Mouse (Mus musculus): Measurements from ENCODE around the gene Mrpl33. TPM values are rescaled to one million over a fixed set of nuclear protein-coding genes. Genes with fewer than 3 reads are reported as not detected.

The Mrpl33 gene
- polyA plus RNA-seq, 1 experiment from 2014 or later, result 326 TPM

DNA sequence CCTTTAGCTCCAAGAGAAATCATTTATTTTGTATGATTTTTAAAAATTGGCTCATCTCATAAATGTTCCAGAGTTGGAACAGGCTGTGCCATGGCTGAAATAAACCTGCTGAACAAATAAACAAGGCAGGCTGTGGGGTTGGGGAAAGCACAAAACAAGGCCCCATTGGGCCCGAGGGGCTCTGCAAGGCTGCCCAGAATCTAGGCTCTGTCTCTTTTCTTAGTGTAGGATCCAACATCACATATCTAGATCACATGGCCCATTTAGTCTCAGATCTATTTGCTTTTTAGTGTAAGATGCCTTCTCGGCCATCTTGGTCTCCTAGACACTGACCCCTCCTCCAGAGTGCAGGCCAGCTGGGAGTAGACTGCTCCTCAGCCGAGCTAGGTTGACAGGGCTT, 30.3 kb upstream of the Mrpl33 start:
- peaks cover 12% of the 10 kb centered on the region for H3K4me1 ChIP-seq (ENCODE audit: control insufficient read depth, insufficient read depth, low read length)
- 57% methylated on average over 3 of the region's 3 CpGs for WGBS
- no peaks in the 10 kb centered on the region for H3K27me3 ChIP-seq (ENCODE audit: control insufficient read depth, insufficient read depth, low read length)
- no peaks in the 10 kb centered on the region for H3K9me3 ChIP-seq (ENCODE audit: control insufficient read depth, low read depth, low read length)
- no peak overlapping the region for H3K9ac ChIP-seq (replicated peaks; ENCODE audit: low read depth, low read length)
- no peak for ATAC-seq (ENCODE audit: insufficient number of reproducible peaks, insufficient read depth, low FRiP score, low read depth)
- no peak overlapping the region for H3K4me2 ChIP-seq (replicated peaks; ENCODE audit: low read depth, low read length)
- H3K36me3 ChIP-seq (ENCODE audit: control insufficient read depth, insufficient read depth, low read length), result no peaks in the 10 kb centered on the region; the same call in 1 of the 2 replicates
- no peak overlapping the region for H3K27ac ChIP-seq (ENCODE audit: low read length)
- no peak overlapping the region for H3K4me3 ChIP-seq (ENCODE audit: low read depth, low read length)

DNA sequence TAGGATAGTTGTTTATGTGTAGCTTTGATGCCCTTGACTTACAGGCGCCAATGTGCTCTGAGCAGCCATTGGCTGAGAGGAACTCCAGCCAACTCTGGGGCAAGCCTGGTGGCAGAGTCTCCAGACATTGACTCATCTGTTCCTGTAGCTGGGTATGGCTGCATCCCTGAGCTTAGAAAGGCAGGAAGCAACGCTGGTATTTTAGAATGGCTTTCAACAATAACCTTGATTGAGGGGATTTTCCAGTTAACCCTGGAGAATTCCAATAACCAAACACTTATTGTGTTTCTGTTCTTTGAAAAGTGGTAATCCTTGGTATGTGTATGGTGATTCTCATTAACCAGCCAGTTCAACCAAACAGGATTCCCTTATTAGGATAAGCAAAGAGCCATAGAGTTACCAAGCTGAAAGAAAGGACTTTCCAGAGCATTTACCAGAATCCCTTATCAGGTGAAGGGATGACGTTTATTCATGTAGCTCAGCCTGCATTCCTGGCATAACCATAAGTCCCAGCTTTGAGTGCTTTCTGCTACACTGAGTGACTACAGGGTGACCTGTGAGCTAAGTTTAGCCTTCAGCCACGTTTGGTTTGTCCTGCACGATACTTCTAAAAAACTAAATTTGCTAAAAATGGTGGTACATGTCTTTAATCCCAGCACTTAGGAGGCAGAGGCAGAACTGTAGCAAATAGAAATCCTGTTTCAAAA, 28.6 kb upstream of the Mrpl33 start:
- H3K36me3 ChIP-seq (ENCODE audit: control insufficient read depth, insufficient read depth, low read length), result no peaks in the 10 kb centered on the region
- H3K4me2 ChIP-seq (replicated peaks; ENCODE audit: low read depth, low read length), result no peak overlapping the region
- H3K9me3 ChIP-seq (ENCODE audit: control insufficient read depth, low read depth, low read length), result no peaks in the 10 kb centered on the region
- no peak overlapping the region for H3K9ac ChIP-seq (replicated peaks; ENCODE audit: low read depth, low read length)
- no peak overlapping the region for H3K27ac ChIP-seq (ENCODE audit: low read length)
- no peak overlapping the region for H3K4me3 ChIP-seq (ENCODE audit: low read depth, low read length)
- WGBS, result 57% methylated on average over 5 of the region's 5 CpGs
- H3K4me1 ChIP-seq (ENCODE audit: control insufficient read depth, insufficient read depth, low read length), result peaks cover 12% of the 10 kb centered on the region
- ATAC-seq (ENCODE audit: insufficient number of reproducible peaks, insufficient read depth, low FRiP score, low read depth), result no peak
- H3K27me3 ChIP-seq (ENCODE audit: control insufficient read depth, insufficient read depth, low read length), result no peaks in the 10 kb centered on the region

- ATAC-seq (ENCODE audit: insufficient number of reproducible peaks, insufficient read depth, low FRiP score, low read depth), result no peak
- peak overlapping the region; percentile 49; the same call in 1 of the 2 replicates for H3K27ac ChIP-seq (ENCODE audit: low read length)
- H3K9ac ChIP-seq (replicated peaks; ENCODE audit: low read depth, low read length), result no peak overlapping the region
- peaks cover 5% of the 10 kb centered on the region for H3K4me1 ChIP-seq (ENCODE audit: control insufficient read depth, insufficient read depth, low read length)
- H3K9me3 ChIP-seq (ENCODE audit: control insufficient read depth, low read depth, low read length), result no peaks in the 10 kb centered on the region
- H3K4me2 ChIP-seq (replicated peaks; ENCODE audit: low read depth, low read length), result peak overlapping the region; percentile 21
- WGBS, result 20% methylated on average over 18 of the region's 20 CpGs
- H3K36me3 ChIP-seq (ENCODE audit: control insufficient read depth, insufficient read depth, low read length), result no peaks in the 10 kb centered on the region
- no peak overlapping the region for H3K4me3 ChIP-seq (ENCODE audit: low read depth, low read length)
- H3K27me3 ChIP-seq (ENCODE audit: control insufficient read depth, insufficient read depth, low read length), result no peaks in the 10 kb centered on the region
These were observed 25.6 kb upstream of the Mrpl33 start for GRCm38 (mm10) chr5:31571023-31571608.

- H3K27me3 ChIP-seq (ENCODE audit: control insufficient read depth, insufficient read depth, low read length), result no peaks in the 10 kb centered on the region
- ATAC-seq (ENCODE audit: insufficient number of reproducible peaks, insufficient read depth, low FRiP score, low read depth), result no peak
- H3K27ac ChIP-seq (ENCODE audit: low read length), result no peak overlapping the region
- 85% methylated on average over 3 of the region's 3 CpGs for WGBS
- H3K4me2 ChIP-seq (replicated peaks; ENCODE audit: low read depth, low read length), result no peak overlapping the region
- H3K4me1 ChIP-seq (ENCODE audit: control insufficient read depth, insufficient read depth, low read length), result peaks cover 5% of the 10 kb centered on the region
- H3K9me3 ChIP-seq (ENCODE audit: control insufficient read depth, low read depth, low read length), result no peaks in the 10 kb centered on the region
- H3K9ac ChIP-seq (replicated peaks; ENCODE audit: low read depth, low read length), result no peak overlapping the region
- H3K36me3 ChIP-seq (ENCODE audit: control insufficient read depth, insufficient read depth, low read length), result no peaks in the 10 kb centered on the region
- H3K4me3 ChIP-seq (ENCODE audit: low read depth, low read length), result no peak overlapping the region
These were observed 23.0 kb upstream of the Mrpl33 start for GRCm38 (mm10) chr5:31573722-31574121.

GRCm38 (mm10) chr5:31576539-31576975, 20.2 kb upstream of the Mrpl33 start:
- ATAC-seq (ENCODE audit: insufficient number of reproducible peaks, insufficient read depth, low FRiP score, low read depth), result 0 out of 2 replicates have a peak, but pooled peaks have one; percentile 6
- H3K9me3 ChIP-seq (ENCODE audit: control insufficient read depth, low read depth, low read length), result no peaks in the 10 kb centered on the region
- WGBS, result 72% methylated on average over 7 of the region's 7 CpGs
- no peaks in the 10 kb centered on the region for H3K4me1 ChIP-seq (ENCODE audit: control insufficient read depth, insufficient read depth, low read length)
- no peaks in the 10 kb centered on the region for H3K27me3 ChIP-seq (ENCODE audit: control insufficient read depth, insufficient read depth, low read length)
- H3K9ac ChIP-seq (replicated peaks; ENCODE audit: low read depth, low read length), result no peak overlapping the region
- no peaks in the 10 kb centered on the region for H3K36me3 ChIP-seq (ENCODE audit: control insufficient read depth, insufficient read depth, low read length)
- no peak overlapping the region for H3K4me3 ChIP-seq (ENCODE audit: low read depth, low read length)
- H3K4me2 ChIP-seq (replicated peaks; ENCODE audit: low read depth, low read length), result no peak overlapping the region
- no peak overlapping the region for H3K27ac ChIP-seq (ENCODE audit: low read length)

DNA sequence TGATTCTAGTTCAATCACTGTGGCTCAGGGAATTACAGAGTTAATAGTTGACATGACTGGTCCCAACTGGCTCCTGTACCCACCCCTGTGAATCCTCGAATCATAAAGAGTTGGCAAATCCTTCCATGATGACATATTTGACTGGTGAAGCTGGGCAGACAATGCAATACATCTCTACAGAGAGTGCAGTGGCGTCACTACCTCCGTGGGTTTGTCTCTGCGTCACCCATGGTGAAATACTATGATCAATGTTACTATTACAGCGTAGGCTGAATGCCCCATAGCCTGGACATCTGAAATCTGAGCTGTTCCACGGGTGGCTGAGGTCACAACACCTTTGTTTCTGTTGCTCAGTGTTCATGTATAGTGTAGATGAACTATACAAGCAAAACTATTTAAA, 15.5 kb upstream of the Mrpl33 start:
- 72% methylated on average over 6 of the region's 6 CpGs for WGBS
- Histone ChIP-seq H3K4me3 (ENCODE audit: low read depth, low read length) (no peak overlapping the region), H3K4me2 (replicated peaks; ENCODE audit: low read depth, low read length) (no peak overlapping the region), H3K36me3 (ENCODE audit: control insufficient read depth, insufficient read depth, low read length) (no peaks in the 10 kb centered on the region), H3K4me1 (ENCODE audit: control insufficient read depth, insufficient read depth, low read length) (no peaks in the 10 kb centered on the region), H3K27ac (ENCODE audit: low read length) (no peak overlapping the region), H3K27me3 (ENCODE audit: control insufficient read depth, insufficient read depth, low read length) (no peaks in the 10 kb centered on the region), H3K9me3 (ENCODE audit: control insufficient read depth, low read depth, low read length) (no peaks in the 10 kb centered on the region), H3K9ac (replicated peaks; ENCODE audit: low read depth, low read length) (no peak overlapping the region)
- no peak for ATAC-seq (ENCODE audit: insufficient number of reproducible peaks, insufficient read depth, low FRiP score, low read depth)

DNA sequence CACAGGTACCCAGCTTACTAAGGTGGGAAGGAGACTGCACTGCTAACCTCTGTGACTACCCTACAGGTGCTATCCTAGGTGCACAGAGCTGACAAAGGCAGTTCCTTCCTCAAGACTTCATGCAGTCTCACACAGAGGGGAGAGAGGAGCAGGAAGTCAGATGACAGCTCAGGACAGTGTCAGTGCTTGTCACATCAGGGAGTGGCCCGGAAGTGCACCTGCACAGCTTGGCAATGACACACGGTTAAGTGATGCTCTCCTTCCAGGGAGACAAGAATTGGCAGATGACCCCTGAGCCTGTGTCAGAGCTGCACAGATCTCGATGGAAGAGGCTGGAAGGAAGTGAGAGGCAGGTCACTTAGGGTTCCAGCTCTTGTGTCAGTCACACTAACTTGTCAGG, 14.8 kb upstream of the Mrpl33 start:
- H3K9ac ChIP-seq (replicated peaks; ENCODE audit: low read depth, low read length), result no peak overlapping the region
- 73% methylated on average over 3 of the region's 3 CpGs for WGBS

DNA sequence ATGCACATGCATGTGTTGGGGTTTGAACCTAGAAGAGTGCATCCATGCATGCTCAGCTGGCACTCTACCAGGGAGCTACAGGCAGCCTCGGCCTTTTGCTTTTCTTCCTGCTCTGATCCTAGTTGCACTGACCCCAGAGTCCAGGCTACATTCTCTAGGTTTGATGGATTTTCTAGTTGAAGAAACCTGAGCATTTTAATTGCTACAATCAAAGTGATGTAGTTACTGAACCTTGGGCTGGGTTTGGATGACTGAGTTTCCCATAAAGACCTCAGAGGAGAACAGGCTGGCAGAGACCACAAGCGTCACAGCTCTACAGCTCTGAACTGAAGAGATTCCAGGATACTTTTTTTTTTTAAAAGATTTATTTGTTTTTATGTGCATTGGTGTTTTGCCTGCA, 13.5 kb upstream of the Mrpl33 start:
- Histone ChIP-seq H3K9ac (replicated peaks; ENCODE audit: low read depth, low read length) (no peak overlapping the region), H3K9me3 (ENCODE audit: control insufficient read depth, low read depth, low read length) (no peaks in the 10 kb centered on the region), H3K36me3 (ENCODE audit: control insufficient read depth, insufficient read depth, low read length) (no peaks in the 10 kb centered on the region), H3K27me3 (ENCODE audit: control insufficient read depth, insufficient read depth, low read length) (no peaks in the 10 kb centered on the region), H3K4me2 (replicated peaks; ENCODE audit: low read depth, low read length) (no peak overlapping the region), H3K4me1 (ENCODE audit: control insufficient read depth, insufficient read depth, low read length) (no peaks in the 10 kb centered on the region), H3K27ac (ENCODE audit: low read length) (no peak overlapping the region), H3K4me3 (ENCODE audit: low read depth, low read length) (no peak overlapping the region)
- 75% methylated on average over 2 of the region's 2 CpGs for WGBS
- ATAC-seq (ENCODE audit: insufficient number of reproducible peaks, insufficient read depth, low FRiP score, low read depth), result no peak

More for the DNA sequence above, 14.8 kb upstream of the Mrpl33 start:
- Histone ChIP-seq H3K27ac (ENCODE audit: low read length) (no peak overlapping the region), H3K4me3 (ENCODE audit: low read depth, low read length) (no peak overlapping the region), H3K36me3 (ENCODE audit: control insufficient read depth, insufficient read depth, low read length) (no peaks in the 10 kb centered on the region), H3K9me3 (ENCODE audit: control insufficient read depth, low read depth, low read length) (no peaks in the 10 kb centered on the region), H3K4me2 (replicated peaks; ENCODE audit: low read depth, low read length) (no peak overlapping the region), H3K27me3 (ENCODE audit: control insufficient read depth, insufficient read depth, low read length) (no peaks in the 10 kb centered on the region), H3K4me1 (ENCODE audit: control insufficient read depth, insufficient read depth, low read length) (no peaks in the 10 kb centered on the region)
- no peak for ATAC-seq (ENCODE audit: insufficient number of reproducible peaks, insufficient read depth, low FRiP score, low read depth)
